Mouse (Mus musculus) neural tube, embryonic 10.5 days (tissue): Measurements from ENCODE around the gene Klhl7.
"Not testable (repeated sequence)": the region's sequence is repeated elsewhere in the genome, so short reads cannot be mapped to it uniquely, and the experiment has no call there.

Source experiments
- DNase-seq: peaks from one replicate; pipeline ENCODE4 v3.0.0-alpha.2; 2017; ENCODE audit warnings: low spot score; ENCODE audit errors: extremely low spot score

Gene Klhl7

DNA sequence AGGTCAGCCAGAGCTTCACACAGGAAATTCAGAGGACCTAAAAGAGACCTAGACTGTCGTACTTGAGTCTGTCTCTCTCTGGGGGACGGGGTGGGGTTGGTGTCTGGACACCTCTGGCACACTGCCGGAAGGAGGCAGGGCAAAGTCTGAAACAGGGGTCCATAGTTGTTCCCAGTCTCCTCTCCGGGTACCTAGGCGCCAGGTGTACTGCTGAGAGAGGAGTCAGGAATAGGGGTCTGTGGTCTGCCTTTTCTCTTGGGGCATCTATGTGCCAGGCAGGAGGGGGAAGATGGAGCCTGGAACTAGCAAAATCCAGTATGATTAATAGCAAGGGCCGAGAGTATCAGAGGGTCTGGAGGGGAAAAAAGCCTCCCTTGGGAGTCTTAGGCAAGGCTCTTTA is 5.0 kb upstream of the Klhl7 start:
- DNase-seq, result no peak

DNA sequence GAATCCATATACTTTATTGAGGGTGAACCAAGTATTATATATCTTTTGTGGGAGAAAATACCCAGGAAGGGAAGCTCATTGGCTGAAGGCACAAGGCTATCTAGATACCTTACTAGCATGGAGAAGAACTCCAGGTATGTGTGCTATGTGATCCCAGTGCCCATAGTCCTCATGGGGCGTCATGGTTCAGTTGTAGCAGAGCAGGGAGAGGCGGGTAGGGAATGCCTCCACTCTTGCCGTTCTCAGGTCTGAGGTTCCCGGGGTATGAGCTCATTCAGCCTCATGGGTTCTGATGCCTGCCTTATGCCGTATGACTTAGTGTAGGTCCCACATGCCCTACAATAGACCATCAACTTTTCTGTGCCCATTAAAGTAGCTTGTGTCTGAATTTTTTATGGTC is 4.5 kb upstream of the Klhl7 start:
- no peak for DNase-seq

DNA sequence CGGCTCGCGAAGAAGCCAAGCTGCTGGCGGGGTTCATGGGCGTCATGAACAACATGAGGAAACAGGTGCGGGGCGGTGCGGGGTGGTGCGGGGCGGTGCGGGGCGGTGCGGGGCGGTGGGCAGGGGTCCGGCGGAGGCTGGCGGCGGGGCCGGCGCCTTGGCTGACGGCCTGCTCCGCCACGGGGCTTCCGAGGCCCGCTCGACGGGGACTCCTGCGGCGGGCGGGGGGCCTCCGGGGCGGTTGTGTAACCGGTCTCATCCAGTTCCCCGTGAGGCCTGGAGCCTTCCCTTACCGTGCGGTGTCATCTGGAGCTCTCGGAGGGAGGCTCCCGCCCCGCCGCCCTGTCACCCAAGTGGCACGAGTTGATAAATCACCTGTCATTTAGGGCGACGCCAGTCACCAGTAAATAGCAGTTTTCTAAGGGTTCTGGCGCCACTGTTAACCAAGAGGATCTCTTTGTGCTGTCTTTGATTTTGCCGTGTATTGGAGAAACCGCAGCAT is 456 bp downstream of the Klhl7 start:
- DNase-seq, result peak; percentile 72

DNA sequence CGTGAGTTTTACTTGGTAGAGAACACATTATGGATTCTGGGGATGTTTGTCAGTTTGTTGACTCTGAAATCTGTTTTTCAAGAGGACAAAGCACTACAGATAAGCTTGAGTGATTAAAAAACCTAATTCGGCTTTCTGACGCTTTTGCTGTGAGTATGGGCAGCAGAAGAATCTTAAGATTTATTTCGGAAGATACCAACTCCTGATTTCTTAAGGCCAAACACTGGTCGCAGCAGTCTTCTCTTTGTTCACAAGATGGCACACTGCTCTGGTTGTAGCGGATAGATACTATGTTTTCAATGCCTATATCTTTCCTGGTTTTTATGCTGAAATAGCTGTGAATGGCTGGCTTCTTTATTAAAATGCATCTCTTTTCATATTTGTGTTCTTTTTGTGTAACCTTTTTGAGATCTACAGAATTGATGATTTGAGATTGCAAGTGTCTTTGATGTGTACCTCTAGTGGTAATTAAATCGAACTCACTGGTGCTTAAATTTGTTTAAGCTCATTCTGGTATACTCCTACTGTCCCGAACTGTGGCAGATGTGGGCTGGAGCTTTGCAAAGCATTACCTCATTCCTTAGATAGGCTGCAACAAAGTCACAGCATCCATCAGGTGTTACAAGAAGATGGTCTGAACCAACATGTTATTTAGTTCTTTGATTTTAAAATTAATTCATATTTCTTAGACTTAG is 1.2 kb downstream of the Klhl7 start:
- DNase-seq, result no peak

DNA sequence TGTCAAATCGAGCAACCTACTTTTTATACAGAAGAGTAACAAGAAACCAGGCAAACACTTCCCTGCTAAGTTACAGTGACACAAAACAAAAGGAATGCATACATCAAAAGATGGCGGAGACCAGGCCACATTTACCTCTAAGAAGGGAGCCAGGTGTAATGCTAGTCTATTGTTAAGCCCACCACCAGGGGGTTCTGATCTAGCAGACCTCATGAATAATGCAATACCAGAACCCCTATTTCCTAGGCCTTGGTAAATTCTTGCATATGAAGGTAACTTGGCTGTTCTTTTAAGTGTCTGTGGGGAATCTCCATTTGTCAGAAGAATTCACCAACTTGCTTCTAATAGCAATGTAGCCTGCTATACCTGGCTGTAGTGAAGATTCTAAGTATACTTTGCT is 2.8 kb downstream of the Klhl7 start:
- DNase-seq, result not testable (repeated sequence)

DNA sequence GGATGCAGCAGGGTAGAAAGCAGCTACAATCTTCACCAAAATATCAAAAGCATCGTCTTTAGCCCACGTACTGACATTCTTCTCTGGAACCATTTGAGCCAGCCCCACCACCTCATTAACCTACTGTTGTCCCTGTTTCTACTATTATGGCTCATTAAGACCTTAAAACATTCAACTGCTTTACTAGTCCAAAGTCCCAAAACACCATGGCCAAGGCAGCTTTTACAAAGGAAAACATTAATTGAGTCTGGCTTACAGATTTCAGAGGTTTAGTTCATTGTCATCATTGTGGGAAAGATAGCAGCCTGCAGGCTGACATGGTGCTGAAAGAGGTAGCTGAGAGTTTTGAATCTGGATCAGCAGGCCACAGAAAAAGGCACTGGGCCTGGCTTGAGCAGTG is 3.4 kb downstream of the Klhl7 start:
- DNase-seq, result no peak

DNA sequence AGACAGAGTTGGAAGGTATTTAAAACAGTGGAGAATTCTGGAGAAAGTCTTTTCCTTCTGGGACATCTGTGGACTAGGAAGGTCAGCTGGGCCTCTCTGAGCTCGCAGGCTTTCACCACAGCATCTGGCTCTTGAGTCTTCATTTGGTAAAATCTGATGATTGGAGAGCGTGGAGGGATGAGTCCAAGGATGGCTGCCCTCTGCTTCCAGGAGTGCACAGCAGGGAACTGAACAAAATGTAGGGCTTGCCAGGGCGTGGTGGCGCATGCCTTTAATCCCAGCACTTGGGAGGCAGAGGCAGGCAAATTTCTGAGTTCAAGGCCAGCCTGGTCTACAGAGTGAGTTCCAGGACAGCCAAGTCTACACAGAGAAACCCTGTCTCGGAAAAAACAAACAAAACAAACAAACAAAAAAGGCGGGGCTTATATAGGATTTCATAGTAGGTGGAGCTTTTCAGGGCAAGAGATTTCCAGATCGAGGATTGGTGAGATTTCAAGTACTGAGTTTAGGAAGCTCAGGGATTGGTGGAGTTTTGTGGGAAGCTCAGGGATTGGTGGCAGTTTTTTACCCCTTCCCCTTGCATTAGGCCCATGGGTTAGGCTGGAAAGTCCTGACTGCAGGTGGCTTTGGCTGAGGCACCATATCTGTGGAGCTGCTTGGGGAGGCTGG is 6.8 kb downstream of the Klhl7 start:
- DNase-seq, result no peak

DNA sequence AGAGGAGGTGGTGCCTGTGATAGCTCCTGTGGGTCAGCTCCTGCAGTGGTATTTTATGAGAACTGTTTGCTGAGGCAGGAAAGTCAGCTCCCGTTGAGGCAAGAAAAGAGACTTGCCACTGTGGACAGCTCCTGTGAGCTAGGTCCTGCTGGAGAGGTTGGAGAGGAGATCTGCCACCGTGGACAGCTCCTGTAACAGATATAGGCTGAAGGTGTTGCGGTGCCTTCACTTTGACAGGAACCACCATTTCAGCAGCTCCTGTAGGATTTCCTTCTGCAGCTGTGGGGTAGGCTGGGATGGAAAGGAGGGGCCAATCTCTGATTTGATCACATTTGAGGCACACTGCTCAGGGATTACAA is 7.3 kb downstream of the Klhl7 start:
- DNase-seq, result no peak

DNA sequence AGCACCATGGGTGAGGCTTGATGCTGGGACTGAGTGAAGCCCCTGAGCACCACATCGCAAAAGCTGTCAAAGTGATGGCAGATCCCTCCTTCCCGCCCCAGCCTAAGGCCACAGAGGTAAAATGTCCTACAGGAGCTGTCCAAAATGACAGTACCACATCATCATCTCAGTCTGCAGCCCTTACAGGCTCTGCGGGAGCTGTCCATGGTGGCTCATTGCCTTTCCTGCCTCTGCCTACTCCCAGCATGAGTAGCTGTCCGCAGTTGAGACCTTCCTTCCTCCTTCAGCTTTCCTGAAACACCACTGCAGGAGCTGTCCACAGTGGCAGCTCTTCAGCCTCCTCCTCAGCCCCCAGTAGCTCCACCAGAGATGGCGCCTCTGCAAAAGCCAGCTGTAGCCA is 9.7 kb downstream of the Klhl7 start:
- DNase-seq, result peak; percentile 19

DNA sequence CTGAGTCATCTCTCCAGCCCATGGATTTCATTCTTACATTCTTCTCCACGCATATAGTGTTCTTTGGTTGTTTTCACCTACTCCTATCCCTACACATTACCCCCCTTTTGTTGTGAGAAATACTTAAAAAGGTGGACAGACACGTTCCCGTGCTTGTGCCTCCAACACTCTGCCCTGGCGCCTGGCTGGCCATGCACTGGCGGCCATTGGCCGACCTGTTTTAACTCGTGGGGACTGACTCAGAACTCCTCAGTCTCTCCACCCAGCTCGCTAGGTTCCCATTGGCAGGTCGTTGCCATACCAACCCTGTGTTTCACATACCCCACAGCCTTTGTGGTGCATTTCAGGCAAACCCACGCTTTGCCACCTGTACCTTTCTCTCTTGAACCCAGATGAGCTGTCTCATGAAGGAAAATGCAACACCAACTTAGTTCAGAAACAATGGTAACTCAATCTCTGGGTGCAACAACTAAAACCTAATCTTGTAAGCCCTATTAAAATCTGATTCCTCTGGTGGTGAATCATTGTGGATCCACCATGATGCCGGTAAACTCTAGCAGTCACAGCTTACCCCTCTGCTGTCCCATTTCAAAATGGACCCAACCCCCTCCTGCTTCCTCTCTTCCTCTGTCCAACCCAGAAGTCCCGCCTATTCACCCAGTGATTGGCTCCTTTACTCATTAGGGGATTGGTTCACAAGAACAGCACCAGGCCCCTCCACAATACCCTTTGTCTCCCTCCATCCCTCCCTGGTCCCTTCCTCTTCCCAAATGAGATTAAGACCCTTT is 11.9 kb downstream of the Klhl7 start:
- DNase-seq, result no peak

DNA sequence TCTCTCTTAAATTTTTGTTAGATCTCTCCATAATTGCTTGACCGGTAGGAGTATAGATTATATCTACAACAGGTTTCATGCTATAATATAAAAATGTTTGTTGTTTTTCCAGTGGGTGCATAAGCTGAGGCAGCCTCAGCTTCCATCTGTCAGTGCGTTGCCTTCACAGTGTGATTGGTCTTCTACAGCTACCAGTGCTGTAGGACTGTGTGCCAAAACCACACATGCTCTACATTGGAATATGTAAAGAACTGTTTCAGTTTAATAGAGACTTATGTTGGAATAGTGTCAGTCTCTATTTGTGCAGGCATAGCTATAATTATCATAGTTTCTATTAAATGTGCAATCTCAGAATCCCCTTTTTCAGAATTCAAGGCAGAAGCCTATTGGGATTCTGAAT is 21.8 kb downstream of the Klhl7 start:
- DNase-seq, result no peak

DNA sequence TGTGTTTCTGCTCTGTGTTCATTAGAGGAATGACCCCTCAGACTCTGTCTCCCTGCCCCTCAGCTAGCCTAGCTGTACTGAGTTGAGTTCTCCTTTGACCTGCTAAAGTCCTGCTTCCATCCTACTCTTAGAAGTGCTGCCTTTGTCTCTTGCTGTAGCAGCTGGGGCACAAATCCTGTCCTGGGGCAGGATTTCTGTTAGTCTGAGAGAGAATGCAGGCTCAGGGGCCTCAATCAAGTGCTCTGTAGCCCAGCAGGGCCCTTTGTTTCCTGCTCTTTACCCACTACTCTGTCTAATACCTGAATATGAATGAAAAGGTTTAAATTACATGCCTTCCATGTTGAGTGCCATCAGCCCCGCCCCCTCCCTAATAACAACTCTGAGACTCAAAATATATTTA is 23.8 kb downstream of the Klhl7 start:
- DNase-seq, result no peak

DNA sequence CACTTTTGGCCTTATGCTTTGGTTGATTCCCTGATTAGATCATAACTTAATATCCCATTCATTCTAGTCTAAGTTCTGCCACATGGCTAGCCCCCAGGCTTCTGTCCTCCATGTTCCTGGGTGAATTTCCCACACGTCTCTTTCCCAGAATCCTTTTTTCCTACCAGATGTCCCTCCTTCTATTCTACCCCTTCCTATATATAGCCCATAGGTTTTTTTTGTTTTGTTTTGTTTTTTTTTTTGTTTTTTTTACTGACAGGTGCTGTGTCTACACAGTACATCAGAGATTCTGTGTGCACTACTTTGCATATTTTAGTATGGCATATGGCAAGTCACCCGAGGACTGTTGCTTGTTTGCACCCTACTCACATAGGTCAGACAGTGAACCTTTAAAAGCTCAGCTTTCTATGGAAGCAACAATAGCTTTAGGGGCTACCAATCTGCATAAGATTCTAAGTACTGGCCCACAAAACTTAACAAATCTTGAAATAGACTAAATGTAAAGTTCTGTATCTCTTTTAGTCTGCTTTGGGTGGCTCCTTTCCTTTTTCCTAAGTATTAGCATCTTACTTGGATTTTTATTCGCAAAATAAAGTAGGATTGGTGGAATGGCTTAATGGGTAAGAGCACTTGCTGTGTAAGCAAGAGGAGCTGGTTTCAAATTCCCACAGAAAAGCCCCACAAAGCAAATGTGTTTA is 24.3 kb downstream of the Klhl7 start:
- DNase-seq, result no peak

DNA sequence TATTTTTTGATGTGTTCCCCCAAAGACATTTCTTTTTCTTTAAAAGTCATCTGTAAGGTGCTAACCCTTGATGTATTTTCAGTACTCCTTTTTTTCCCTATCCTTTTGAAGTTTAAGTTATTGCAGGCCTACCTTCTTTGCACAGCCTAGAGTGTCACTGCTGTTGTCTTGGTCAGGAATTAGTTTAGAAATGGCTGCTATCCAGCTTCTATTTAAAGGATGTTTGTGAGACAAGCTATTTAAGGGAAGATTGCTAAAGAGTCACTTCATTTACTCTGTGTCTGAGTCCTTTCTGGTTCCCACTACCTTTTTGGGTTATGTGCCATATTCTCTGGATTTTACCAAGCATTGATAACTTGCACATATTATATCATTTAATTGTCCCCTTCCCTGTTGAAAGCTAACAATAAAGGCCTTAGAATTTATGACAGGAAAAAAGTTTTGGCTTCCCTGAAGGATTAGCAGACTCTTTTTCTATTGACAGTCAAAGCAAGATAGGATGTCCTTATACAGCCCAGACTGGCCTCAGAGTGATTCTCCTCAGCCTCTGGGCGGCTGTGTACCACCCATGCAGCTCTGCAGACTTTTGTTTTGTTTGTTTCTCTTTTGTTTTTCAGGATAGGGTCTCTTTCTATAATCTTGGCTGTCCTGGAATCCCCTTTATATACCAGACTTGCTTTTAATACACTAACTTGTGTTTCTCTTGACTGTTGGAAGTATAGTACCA is 25.7 kb downstream of the Klhl7 start:
- DNase-seq, result no peak

DNA sequence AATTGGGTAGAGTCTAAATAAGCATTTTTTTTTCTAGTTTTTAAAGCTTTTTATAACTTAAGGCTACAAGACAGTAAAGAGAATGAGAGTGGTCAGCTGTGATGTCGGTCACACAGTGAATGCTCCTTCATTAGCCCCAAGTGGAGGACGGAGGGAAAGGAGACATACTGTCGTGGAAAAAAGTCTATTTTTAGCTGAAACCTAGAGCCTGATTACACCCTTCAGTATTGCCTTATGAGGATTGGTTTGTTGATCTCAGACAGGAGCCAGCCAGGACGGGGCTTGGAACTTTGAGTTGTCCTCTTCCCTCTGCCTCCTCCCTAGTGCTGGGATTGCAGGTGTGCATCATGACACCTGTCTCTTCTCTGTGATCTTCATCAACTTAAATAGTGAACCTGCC is 26.6 kb downstream of the Klhl7 start:
- DNase-seq, result no peak

DNA sequence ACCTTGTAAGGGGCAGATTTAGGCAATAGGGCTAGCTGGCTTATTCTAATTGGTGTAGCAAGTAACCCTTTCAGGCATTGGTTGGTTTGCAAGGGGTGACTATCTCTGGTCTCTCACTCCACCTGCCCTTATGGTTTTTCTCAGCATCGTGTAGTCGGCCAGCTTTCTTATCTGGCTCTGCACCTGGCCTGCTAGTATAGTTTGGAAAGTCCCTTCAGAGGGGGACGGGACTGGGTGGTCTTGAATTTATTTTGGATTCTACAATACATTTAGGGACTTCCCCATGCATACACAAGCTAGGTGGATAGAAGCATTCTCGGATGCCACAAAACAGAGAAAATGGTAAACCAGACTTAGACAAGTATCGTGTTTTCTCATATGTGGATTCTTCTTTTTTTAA is 46.6 kb downstream of the Klhl7 start:
- DNase-seq, result no peak

DNA sequence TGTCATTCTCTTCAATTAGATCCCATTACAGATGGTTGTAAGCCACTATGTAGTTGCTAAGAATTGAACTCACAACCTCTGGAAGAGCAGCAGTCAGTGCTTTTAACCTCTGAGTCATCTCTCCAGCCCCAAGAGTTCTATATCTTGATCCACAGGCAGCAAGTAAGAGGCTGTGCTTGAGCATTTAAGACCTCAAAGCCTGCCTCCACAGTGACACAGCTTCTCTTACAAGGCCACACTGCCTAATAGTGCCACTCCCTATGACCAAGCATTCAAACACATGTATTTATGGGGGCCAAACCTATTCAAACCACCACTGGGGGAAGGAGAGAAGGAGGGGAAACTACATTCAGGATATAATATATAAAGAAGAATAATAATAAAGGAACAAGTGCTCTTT is 51.8 kb downstream of the Klhl7 start:
- no peak for DNase-seq

DNA sequence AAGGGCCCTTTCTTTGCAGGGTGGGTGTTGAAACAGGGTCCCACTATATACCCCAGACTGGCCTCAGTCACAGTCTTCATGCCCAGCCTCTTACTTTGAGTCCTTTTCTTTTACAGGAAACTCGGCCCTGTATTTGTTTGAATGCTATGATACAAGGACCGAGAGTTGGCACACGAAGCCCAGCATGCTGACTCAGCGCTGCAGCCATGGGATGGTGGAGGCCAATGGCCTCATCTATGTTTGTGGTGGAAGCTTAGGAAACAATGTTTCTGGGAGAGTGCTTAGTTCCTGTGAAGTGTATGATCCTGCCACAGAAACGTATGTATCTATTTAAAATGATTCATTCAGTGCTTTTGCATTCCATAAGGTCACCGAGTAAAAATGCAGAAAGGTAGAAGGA is 56.4 kb downstream of the Klhl7 start:
- no peak for DNase-seq

DNA sequence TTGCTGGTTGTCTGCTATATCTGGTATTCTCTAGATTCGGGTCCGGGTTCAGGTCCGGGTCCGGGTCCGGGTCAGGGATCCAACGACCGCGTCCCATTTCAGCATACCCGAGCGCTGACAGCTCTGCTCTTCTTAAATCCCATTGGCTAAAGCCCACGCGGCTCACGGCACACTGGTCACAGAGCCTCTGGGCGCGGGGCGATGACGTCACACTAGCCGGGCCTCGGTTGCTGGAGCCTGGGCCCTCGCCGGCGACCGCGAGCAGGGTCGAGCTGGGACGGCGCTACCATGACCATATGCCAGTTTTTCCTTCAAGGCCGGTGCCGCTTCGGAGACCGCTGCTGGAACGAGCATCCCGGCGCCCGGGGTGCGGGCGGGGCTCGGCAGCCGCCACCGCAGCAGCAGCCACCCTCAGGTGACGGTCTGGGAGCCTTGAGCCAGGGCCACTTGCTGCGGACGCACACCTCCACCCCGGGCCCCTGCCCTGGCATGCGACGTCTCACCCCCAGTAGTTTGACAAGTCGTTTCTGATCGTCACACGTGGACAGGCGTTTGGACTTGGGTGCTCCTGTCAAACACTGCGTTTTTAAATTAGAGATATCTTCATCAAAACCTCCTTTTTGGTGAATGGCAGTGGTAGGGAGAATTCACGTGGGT is 64.5 kb downstream of the Klhl7 start, which contains the start of gene Nupl2:
Nupl2 (plus strand) TSS at position 175 of the 657 bp plus-strand sequence.
- peak; percentile 95 for DNase-seq

DNA sequence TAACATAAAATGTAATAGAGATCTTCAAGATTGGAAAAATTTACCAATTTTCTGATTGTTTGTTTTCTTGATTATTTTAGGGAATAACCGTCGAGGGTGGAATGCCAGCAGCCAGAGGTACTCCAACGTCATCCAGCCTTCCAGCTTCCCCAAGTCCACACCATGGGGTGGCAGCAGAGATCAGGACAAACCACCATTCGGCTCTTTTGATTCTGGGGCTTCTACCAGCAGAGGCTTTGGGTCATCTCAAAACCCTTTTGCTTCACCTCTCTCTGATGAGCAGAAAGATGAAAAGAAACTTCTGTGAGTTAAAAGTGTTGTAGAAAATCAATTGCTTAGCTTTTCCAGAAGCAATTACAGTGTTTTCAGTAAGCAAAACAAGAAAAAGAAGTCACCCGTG is 66.9 kb downstream of the Klhl7 start:
- no peak for DNase-seq

DNA sequence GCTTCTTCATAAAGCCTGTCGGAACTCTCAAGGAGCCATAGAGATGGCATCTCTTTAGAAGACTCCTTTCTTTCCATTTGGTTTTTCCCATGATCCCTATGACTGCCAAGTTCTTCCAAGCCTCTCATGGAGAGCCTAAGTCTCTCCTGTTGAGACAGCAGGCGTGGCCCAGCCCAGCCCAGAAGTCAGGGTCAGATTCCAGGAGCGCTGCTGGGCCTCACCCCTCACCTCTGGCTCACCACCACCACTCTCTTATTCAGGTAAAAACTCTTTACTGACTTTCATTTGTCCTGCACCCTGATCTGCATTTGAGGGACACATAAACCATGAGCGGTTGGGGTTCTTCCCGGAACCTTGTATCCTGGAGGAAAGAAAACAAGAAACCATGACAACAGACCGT is 69.5 kb downstream of the Klhl7 start:
- DNase-seq, result no peak
